Mouse (Mus musculus) telencephalon, adult 2 months (tissue): Measurements from ENCODE around the gene Pcnp.
"Not testable (repeated sequence)": the region's sequence is repeated elsewhere in the genome, so short reads cannot be mapped to it uniquely, and the experiment has no call there.

Source experiments
- DNase-seq: peaks from one replicate; pipeline ENCODE4 v3.0.0-alpha.2; 2011; ENCODE audit warnings: low read depth, low spot score

Gene Pcnp

DNA sequence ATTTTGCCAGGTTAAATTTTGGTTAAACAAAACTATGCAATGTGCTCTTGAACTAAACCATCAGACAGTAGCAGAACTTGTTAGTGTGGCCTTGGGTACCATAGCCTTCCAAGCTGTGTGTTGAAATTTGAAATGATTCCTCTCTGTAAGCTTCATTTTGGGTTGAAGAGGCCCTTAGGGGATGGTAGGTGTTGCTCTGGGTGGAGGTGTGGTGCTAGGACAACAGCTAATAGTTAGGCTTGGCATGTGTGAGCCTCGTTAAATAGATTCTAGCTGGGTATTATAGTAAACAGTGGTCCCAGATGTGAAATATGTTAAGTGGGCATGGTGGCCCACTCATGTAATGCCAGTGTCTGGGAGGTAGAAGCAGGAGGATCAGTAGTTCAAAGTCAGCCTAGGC lies 62.3 kb downstream of the Pcnp start:
- no peak for DNase-seq

- peak; percentile 95 for DNase-seq
Observed at GRCm38 (mm10) chr16:55966212-55966871, 63.2 kb downstream of the Pcnp start, which contains the start of gene Rpl24. Rpl24 (plus strand) TSS chr16:55966275.

DNA sequence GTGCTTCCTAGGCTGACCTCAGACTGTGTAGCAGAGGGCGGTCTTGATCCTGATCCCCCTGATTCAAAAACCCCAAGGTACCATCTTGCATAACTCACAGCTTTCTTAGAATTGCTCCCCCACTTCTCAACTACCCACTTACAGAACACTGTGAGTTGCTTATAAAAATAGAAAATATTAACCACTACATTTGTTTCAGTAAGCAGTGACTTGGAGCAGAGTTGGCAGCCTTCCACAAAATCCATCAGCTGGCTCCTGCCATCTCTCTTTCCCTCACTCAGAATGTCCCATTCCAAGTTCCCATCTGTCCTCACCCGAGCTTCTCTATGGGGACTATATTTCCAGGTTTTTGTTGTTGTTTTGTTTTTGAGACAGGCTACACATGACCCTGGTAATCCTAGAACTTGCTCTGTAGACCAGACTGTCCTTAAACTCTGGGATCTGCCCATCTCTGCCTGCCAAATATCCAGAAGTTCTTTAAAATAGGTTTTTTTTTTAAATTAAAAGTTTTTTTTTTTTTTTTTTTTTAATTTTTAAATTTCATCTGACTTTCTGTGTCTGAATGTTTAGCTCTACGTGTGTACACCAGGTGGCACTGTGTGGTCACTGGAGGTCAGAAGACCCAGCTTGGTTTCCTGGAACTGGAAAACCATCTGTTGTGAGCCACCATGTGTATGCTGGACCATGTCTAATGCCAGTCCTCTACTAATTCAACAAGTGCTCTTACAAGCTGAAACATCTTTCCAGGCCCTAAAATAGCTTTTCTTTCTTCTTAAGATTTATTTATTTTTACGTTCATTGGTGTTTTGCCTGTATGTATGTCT lies 65.2 kb downstream of the Pcnp start:
- no peak for DNase-seq

DNA sequence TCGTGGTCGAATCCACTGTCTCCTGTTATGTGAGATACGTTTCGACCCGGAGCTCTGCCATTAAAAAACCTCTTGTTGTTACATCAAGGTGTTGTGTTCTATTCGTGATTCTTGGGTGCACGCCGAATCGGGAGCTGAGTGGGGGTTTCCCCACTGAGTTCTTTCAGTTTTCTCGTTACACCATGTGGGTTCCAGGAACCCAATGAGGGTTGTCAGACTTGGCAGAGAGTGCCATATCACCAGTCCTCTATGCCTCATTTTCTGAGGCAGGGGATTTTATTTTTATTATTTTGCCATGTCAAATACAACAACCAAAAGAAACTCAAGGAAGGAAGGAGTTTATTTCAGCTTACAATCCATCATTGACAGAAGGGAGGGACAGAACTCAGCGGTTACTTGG lies 66.5 kb downstream of the Pcnp start:
- not testable (repeated sequence) for DNase-seq
